Mouse (Mus musculus) CH12.LX (cell line): ENCODE results near the gene Nub1. TPM values are rescaled to one million over a fixed set of nuclear protein-coding genes. Genes with fewer than 3 reads are reported as not detected.

Experiments used
- DNase-seq: peaks from one replicate; pipeline ENCODE4 v3.0.0-alpha.2; 2013; ENCODE audit errors: extremely low read depth
- H3K27ac ChIP-seq: 2 replicates; pipeline ENCODE4 v1.5.1; 2012; ENCODE audit warnings: low read depth, mild to moderate bottlenecking, control low read depth, moderate library complexity; ENCODE audit not compliant: insufficient read depth
- H3K27me3 ChIP-seq: replicated peaks from 2 replicates; pipeline ENCODE3; 2012; ENCODE audit warnings: inconsistent platforms
- H3K36me3 ChIP-seq, 2 experiments: replicated peaks in 1 of 2; 2 replicates each; pipeline versions ENCODE3 to v1.6.1; 2012; ENCODE audit warnings: inconsistent platforms in 1 of 2, low read length in 1 of 2, mild to moderate bottlenecking in 1 of 2, mixed read lengths in 1 of 2, moderate library complexity in 1 of 2; ENCODE audit not compliant: control insufficient read depth in 1 of 2, insufficient read depth in 1 of 2
- H3K4me1 ChIP-seq, 2 experiments: 2 replicates each; pipeline ENCODE4 v1.6.1; 2012; ENCODE audit warnings: inconsistent platforms in 1 of 2, moderate library complexity in 1 of 2; ENCODE audit not compliant: insufficient read depth in 2 of 2, control insufficient read depth in 1 of 2
- H3K4me2 ChIP-seq: 2 replicates; pipeline ENCODE4 v1.6.1; 2012; ENCODE audit warnings: low read depth, mild to moderate bottlenecking, control low read depth; ENCODE audit not compliant: poor library complexity, insufficient read depth, severe bottlenecking
- H3K4me3 ChIP-seq, 3 experiments: fragments of 150-350 bp in 1 of 3; sonication (generic) in 1 of 3; replicated peaks in 1 of 3; 2 replicates each; pipeline versions ENCODE3 to v1.5.1; 2011 to 2012; ENCODE audit warnings: low read depth in 2 of 3, low read length in 2 of 3, mild to moderate bottlenecking in 2 of 3, moderate library complexity in 2 of 3, control low read depth in 1 of 3, improper control_type of control experiment in 1 of 3, inconsistent platforms in 1 of 3, mixed read lengths in 1 of 3; ENCODE audit not compliant: poor library complexity in 1 of 3
- H3K79me2 ChIP-seq: replicated peaks from 2 replicates; pipeline ENCODE4 v1.6.1; 2012; ENCODE audit warnings: mild to moderate bottlenecking, moderate library complexity; ENCODE audit not compliant: control insufficient read depth, poor library complexity, insufficient read depth, severe bottlenecking; ENCODE audit errors: extremely low read depth
- H3K9ac ChIP-seq: 2 replicates; pipeline ENCODE4 v1.6.1; 2012; ENCODE audit warnings: low read depth, mild to moderate bottlenecking, control low read depth, moderate library complexity; ENCODE audit not compliant: insufficient read depth
- H3K9me3 ChIP-seq: replicated peaks from 2 replicates; pipeline ENCODE3; 2012; ENCODE audit warnings: low read length, inconsistent platforms, mixed read lengths
- CHD1 ChIP-seq: IDR thresholded peaks from 2 replicates; pipeline ENCODE4 v1.6.1; 2012; ENCODE audit warnings: low read depth, low read length, improper control_type of control experiment, inconsistent platforms
- CHD2 ChIP-seq: IDR thresholded peaks from 2 replicates; pipeline ENCODE4 v1.6.1; 2011; ENCODE audit warnings: low read length, improper control_type of control experiment
- CTCF ChIP-seq, 2 experiments: IDR thresholded peaks in 1 of 2; conservative IDR thresholded peaks in 1 of 2; 2 replicates each; pipeline ENCODE4 v1.5.1; 2011 to 2012; ENCODE audit warnings: low read depth in 2 of 2, low read length in 2 of 2, improper control_type of control experiment in 1 of 2, inconsistent platforms in 1 of 2, mild to moderate bottlenecking in 1 of 2, moderate library complexity in 1 of 2
- E2F4 ChIP-seq: IDR thresholded peaks from 2 replicates; pipeline ENCODE4 v1.6.1; 2011; ENCODE audit warnings: low read depth, low read length, improper control_type of control experiment; ENCODE audit not compliant: insufficient replicate concordance
- ELF1 ChIP-seq: IDR thresholded peaks from 2 replicates; pipeline ENCODE4 v1.6.1; 2014; ENCODE audit warnings: low read depth, mild to moderate bottlenecking, inconsistent platforms, low read length, improper control_type of control experiment
- ETS1 ChIP-seq: conservative IDR thresholded peaks from 2 replicates; pipeline ENCODE4 v1.6.1; 2012; ENCODE audit warnings: low read depth, mild to moderate bottlenecking, inconsistent platforms, low read length, improper control_type of control experiment, moderate library complexity
- GABPA ChIP-seq: IDR thresholded peaks from 2 replicates; pipeline ENCODE4 v1.6.1; 2012; ENCODE audit warnings: low read depth, low read length, improper control_type of control experiment, inconsistent platforms; ENCODE audit not compliant: insufficient replicate concordance
- HCFC1 ChIP-seq: IDR thresholded peaks from 2 replicates; pipeline ENCODE4 v1.6.1; 2012; ENCODE audit warnings: low read depth, mild to moderate bottlenecking, inconsistent platforms, low read length, improper control_type of control experiment
- JUN ChIP-seq: IDR thresholded peaks from 2 replicates; pipeline ENCODE4 v1.6.1; 2011; ENCODE audit warnings: low read depth, mild to moderate bottlenecking, low read length, improper control_type of control experiment, moderate library complexity; ENCODE audit not compliant: insufficient read depth
- KAT2A ChIP-seq: IDR thresholded peaks from 2 replicates; pipeline ENCODE4 v1.6.1; 2012; ENCODE audit warnings: low read length, improper control_type of control experiment, inconsistent platforms; ENCODE audit not compliant: insufficient replicate concordance
- MAZ ChIP-seq: IDR thresholded peaks from 2 replicates; pipeline ENCODE4 v1.6.1; 2012; ENCODE audit warnings: low read depth, mild to moderate bottlenecking, inconsistent platforms, low read length, improper control_type of control experiment, moderate library complexity
- MEF2A ChIP-seq: IDR thresholded peaks from 2 replicates; pipeline ENCODE4 v1.6.1; 2014; ENCODE audit warnings: low read depth, mild to moderate bottlenecking, inconsistent platforms, low read length, improper control_type of control experiment, borderline replicate concordance
- MXI1 ChIP-seq: IDR thresholded peaks from 2 replicates; pipeline ENCODE4 v1.6.1; 2011; ENCODE audit warnings: mild to moderate bottlenecking, low read depth, low read length, improper control_type of control experiment
- MYC ChIP-seq: IDR thresholded peaks from 2 replicates; pipeline ENCODE4 v1.6.1; 2011; ENCODE audit warnings: low read depth, mild to moderate bottlenecking, improper control_type of control experiment, low read length
- POLR2A ChIP-seq: IDR thresholded peaks from 2 replicates; pipeline ENCODE4 v1.6.1; 2011; ENCODE audit warnings: low read depth, mild to moderate bottlenecking, improper control_type of control experiment, low read length
- RCOR1 ChIP-seq: conservative IDR thresholded peaks from 2 replicates; pipeline ENCODE4 v1.6.1; 2012; ENCODE audit warnings: low read depth, mild to moderate bottlenecking, inconsistent platforms, low read length, improper control_type of control experiment
- SIN3A ChIP-seq: IDR thresholded peaks from 2 replicates; pipeline ENCODE4 v1.6.1; 2012; ENCODE audit warnings: low read length, improper control_type of control experiment, inconsistent platforms
- SMC3 ChIP-seq: IDR thresholded peaks from 2 replicates; pipeline ENCODE4 v1.6.1; 2011; ENCODE audit warnings: low read depth, low read length, improper control_type of control experiment
- TBP ChIP-seq: conservative IDR thresholded peaks from 2 replicates; pipeline ENCODE4 v1.6.1; 2011; ENCODE audit warnings: low read depth, low read length, improper control_type of control experiment
- UBTF ChIP-seq: IDR thresholded peaks from 2 replicates; pipeline ENCODE4 v1.6.1; 2012; ENCODE audit warnings: low read depth, mild to moderate bottlenecking, inconsistent platforms, low read length, improper control_type of control experiment, moderate library complexity
- USF2 ChIP-seq: conservative IDR thresholded peaks from 2 replicates; pipeline ENCODE4 v1.6.1; 2011; ENCODE audit warnings: low read depth, low read length, improper control_type of control experiment
- ZC3H11A ChIP-seq: IDR thresholded peaks from 2 replicates; pipeline ENCODE4 v1.6.1; 2012; ENCODE audit warnings: low read depth, mild to moderate bottlenecking, inconsistent platforms, low read length, improper control_type of control experiment
- ZMIZ1 ChIP-seq: IDR thresholded peaks from 2 replicates; pipeline ENCODE4 v1.6.1; 2012; ENCODE audit warnings: low read depth, mild to moderate bottlenecking, inconsistent platforms, low read length, improper control_type of control experiment
- ZNF384 ChIP-seq: IDR thresholded peaks from 2 replicates; pipeline ENCODE4 v1.6.1; 2012; ENCODE audit warnings: low read depth, low read length, improper control_type of control experiment, inconsistent platforms
- dilution Hi-C: fragments of 300-500 bp; cut with MboI; formaldehyde crosslinking; loops from 2 replicates; pipeline ENCODE4 v1.14.3; 2020; ENCODE audit warnings: low sequenced_read_pairs; ENCODE audit not compliant: extremely low pct_unique_long_range_greater_than_20kb, extremely low pct_ligation_motif_present
- in situ Hi-C: fragments of 300-500 bp; cut with MboI; formaldehyde crosslinking; loops from 3 replicates; pipeline ENCODE4 v1.14.3; 2019; ENCODE audit warnings: low sequenced_read_pairs, low pct_ligation_motif_present, low pct_unique_long_range_greater_than_20kb, mixed read lengths
- polyA plus RNA-seq: library from polyadenylated mRNA; unstranded; fragments of >175 nt; gene quantifications from 2 replicates; pipeline ENCODE4 v1.2.1, GENCODE M21; 2012; ENCODE audit warnings: low read depth; ENCODE audit not compliant: insufficient read length
- total RNA-seq, 2 experiments: library from RNA; depleted of rRNA; stranded (reverse); fragments of 300-350 nt in 1 of 2; fragments of >200 nt in 1 of 2; gene quantifications; 2 replicates each; pipeline ENCODE4 v1.2.3; 2012 to 2014

Gene Nub1
- total and polyA plus RNA-seq, 3 experiments: 58.1 to 83.2 (median 69.3) TPM

GRCm38 (mm10) chr5:24681436-24681835 lies 3.9 kb upstream of the Nub1 start:
- in situ Hi-C loops: no loop called here

DNA sequence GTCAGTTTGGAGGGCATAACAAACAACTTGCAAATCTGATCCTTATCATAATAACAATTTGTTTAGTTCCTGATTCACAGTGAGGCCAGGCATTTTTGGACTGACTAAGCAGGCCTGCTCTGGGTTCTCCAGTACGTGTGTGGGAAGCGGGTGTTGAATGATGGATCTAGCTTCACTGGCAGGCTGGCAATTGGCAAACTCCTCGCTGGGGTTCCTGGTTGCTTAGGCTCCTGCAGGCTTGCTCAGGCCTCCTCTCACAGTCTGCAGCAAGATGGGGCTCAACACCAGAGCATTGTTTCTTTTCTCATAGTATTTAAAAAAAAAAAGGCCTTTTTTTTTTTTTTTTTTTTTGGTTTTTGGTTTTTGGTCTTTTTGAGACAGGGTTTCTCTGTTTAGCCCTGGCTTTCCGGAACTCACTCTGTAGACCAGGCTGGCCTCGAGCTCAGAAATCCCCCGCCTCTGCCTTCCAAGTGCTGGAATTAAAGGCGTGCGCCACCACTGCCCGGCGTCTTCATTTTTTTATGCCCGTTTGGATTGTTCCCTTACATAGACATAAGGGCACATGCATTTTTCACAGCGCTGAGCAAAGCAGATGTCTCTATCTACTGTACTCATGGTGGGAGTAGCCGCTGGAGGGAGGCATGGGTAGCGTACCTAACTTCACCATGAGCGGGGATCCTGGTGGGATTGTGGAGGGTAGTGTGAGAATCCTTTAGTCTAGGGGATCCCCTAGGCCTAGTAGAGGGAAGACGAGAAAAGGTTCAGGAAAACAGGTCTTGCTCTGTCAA lies 560 bp upstream of the Nub1 start:
- peaks cover 8 to 16% of the 10 kb centered on the region in 2 experiments for H3K36me3 ChIP-seq
- H3K79me2 ChIP-seq: peaks cover 30% of the 10 kb centered on the region
- peak overlapping the region; percentile 42 for H3K4me2 ChIP-seq
- peak overlapping the region; percentile 54 to 80 (median 62) for H3K4me3 ChIP-seq
- peak overlapping the region; percentile 96 for H3K27ac ChIP-seq
- peaks cover 8 to 12% of the 10 kb centered on the region in 2 experiments for H3K4me1 ChIP-seq
- H3K9me3 ChIP-seq: no peaks in the 10 kb centered on the region
- H3K9ac ChIP-seq: peak overlapping the region; percentile 81
- no peak for TF ChIP-seq USF2
- no peak for TF ChIP-seq TBP
- no peak for TF ChIP-seq POLR2A
- no peak for TF ChIP-seq SMC3
- peak; percentile 18; the same call in 1 of the 2 replicates for TF ChIP-seq MXI1
- TF ChIP-seq HCFC1: peak; percentile 31; the same call in 1 of the 2 replicates
- no peak for TF ChIP-seq E2F4
- TF ChIP-seq MYC: no peak
- TF ChIP-seq ELF1: peak; percentile 49; the same call in 1 of the 2 replicates
- peak; percentile 93 for TF ChIP-seq ZNF384
- no peak for TF ChIP-seq CHD2
- 0 out of 2 replicates have a peak, but pooled peaks have one; percentile 29 for TF ChIP-seq UBTF
- peak; percentile 20 for TF ChIP-seq SIN3A
- 0 out of 2 replicates have a peak, but pooled peaks have one; percentile 78 for TF ChIP-seq CHD1
- TF ChIP-seq CTCF (conservative IDR thresholded peaks at IDR 0.05 in 1 of 2, IDR thresholded peaks at IDR 0.05 in 1 of 2; ENCODE audit: low read depth in 2 of 2, low read length in 2 of 2): no peak
- no peak for TF ChIP-seq KAT2A
- no peak for TF ChIP-seq ZMIZ1
- no peak; the same call in 1 of the 2 replicates for TF ChIP-seq ETS1
- TF ChIP-seq ZC3H11A: no peak
- no peak for TF ChIP-seq GABPA
- no peak for TF ChIP-seq MEF2A
- H3K27me3 ChIP-seq: no peaks in the 10 kb centered on the region
- in situ Hi-C loops: no loop called here
- DNase-seq: peak; percentile 58
- dilution Hi-C loops: no loop called here

More at GRCm38 (mm10) chr5:24681436-24681835, 3.9 kb upstream of the Nub1 start:
- Histone ChIP-seq H3K4me2 (no peak overlapping the region), H3K9ac (no peak overlapping the region), H3K36me3 (no peaks in the 10 kb centered on the region), H3K79me2 (peaks cover 5% of the 10 kb centered on the region; the same call in 1 of the 2 replicates), H3K27ac (no peak overlapping the region), H3K9me3 (peaks cover 7% of the 10 kb centered on the region), H3K4me1 (no peaks in the 10 kb centered on the region), H3K4me3 (no peak overlapping the region), H3K27me3 (no peaks in the 10 kb centered on the region)
- dilution Hi-C loops: no loop called here
- no peak for DNase-seq
- TF ChIP-seq CHD2 (no peak), ZNF384 (no peak), JUN (no peak), HCFC1 (no peak), GABPA (no peak), KAT2A (no peak), POLR2A (no peak), RCOR1 (no peak), MAZ (no peak), E2F4 (no peak), TBP (no peak)
